Mouse (Mus musculus) cerebellum, postnatal 10 days (tissue): ENCODE measurements around the gene Ppp1r14c.
"Not testable (repeated sequence)": the region's sequence is repeated elsewhere in the genome, so short reads cannot be mapped to it uniquely, and the experiment has no call there.

ENCODE experiments used
- DNase-seq, 2 experiments: peaks; one replicate each; pipeline ENCODE4 v3.0.0; 2021; ENCODE audit warnings: mixed read lengths in 2 of 2

Gene Ppp1r14c

GRCm38 (mm10) chr10:3476611-3477010 lies 110.8 kb downstream of the Ppp1r14c start:
- no peak for DNase-seq

- DNase-seq = peak; percentile 68 to 74
Observed at GRCm38 (mm10) chr10:3479772-3480171, 113.9 kb downstream of the Ppp1r14c start.

GRCm38 (mm10) chr10:3490052-3490451 lies 124.2 kb downstream of the Ppp1r14c start:
- DNase-seq = peak; percentile 65 to 68

- peak; percentile 54 to 64 for DNase-seq
Observed at GRCm38 (mm10) chr10:3496791-3497190, 130.9 kb downstream of the Ppp1r14c start.

GRCm38 (mm10) chr10:3500846-3501245 lies 135.0 kb downstream of the Ppp1r14c start:
- not testable (repeated sequence) for DNase-seq

GRCm38 (mm10) chr10:3507484-3508221 lies 141.8 kb downstream of the Ppp1r14c start:
- DNase-seq = peak; percentile 94

GRCm38 (mm10) chr10:3508222-3508588 lies 142.3 kb downstream of the Ppp1r14c start:
- DNase-seq = no peak

- no peak for DNase-seq
Observed at GRCm38 (mm10) chr10:3508746-3509145, 142.9 kb downstream of the Ppp1r14c start.

- peak in 1 of 2 experiments; percentile 24 for DNase-seq
Observed at GRCm38 (mm10) chr10:3509663-3510277, 143.9 kb downstream of the Ppp1r14c start.

GRCm38 (mm10) chr10:3510486-3510885 lies 144.6 kb downstream of the Ppp1r14c start:
- DNase-seq = no peak

- peak in 1 of 2 experiments; percentile 34 for DNase-seq
Observed at GRCm38 (mm10) chr10:3511401-3511800, 145.5 kb downstream of the Ppp1r14c start.

- peak; percentile 55 to 71 for DNase-seq
Observed at GRCm38 (mm10) chr10:3512620-3513305, 146.9 kb downstream of the Ppp1r14c start.

GRCm38 (mm10) chr10:3513947-3514346 lies 148.1 kb downstream of the Ppp1r14c start:
- DNase-seq = no peak
